Mouse (Mus musculus) testis, adult 2 months (tissue): ENCODE data around the gene Scd3. TPM values are rescaled to one million over a fixed set of nuclear protein-coding genes. Genes with fewer than 3 reads are reported as not detected.
A peak's percentile ranks its signal among the peaks of the same experiment; 100 is the strongest.

Experiments
- H3K27ac ChIP-seq: fragments of 200-500 bp; 2 replicates; pipeline ENCODE4 v1.5.1; 2012; ENCODE audit warnings: low read depth, low read length; ENCODE audit not compliant: control insufficient read depth, insufficient read depth
- H3K27me3 ChIP-seq: fragments of 200-500 bp; 2 replicates; pipeline ENCODE4 v1.6.1; 2012; ENCODE audit warnings: mild to moderate bottlenecking, low read length, moderate library complexity; ENCODE audit not compliant: control insufficient read depth, insufficient read depth
- H3K36me3 ChIP-seq: fragments of 200-500 bp; 2 replicates; pipeline ENCODE4 v1.6.1; 2012; ENCODE audit warnings: mild to moderate bottlenecking, low read length; ENCODE audit not compliant: control insufficient read depth, insufficient read depth
- H3K4me1 ChIP-seq: fragments of 200-500 bp; 2 replicates; pipeline ENCODE4 v1.6.1; 2012; ENCODE audit warnings: low read length; ENCODE audit not compliant: control insufficient read depth, insufficient read depth
- H3K4me3 ChIP-seq: fragments of 200-500 bp; 2 replicates; pipeline ENCODE4 v1.5.1; 2012; ENCODE audit warnings: low read depth, mild to moderate bottlenecking, low read length, moderate library complexity, mixed read lengths; ENCODE audit not compliant: control insufficient read depth
- CTCF ChIP-seq: fragments of 200-500 bp; IDR thresholded peaks from 2 replicates; pipeline ENCODE4 v1.5.1; 2012; ENCODE audit warnings: low read depth, mild to moderate bottlenecking, inconsistent platforms, low read length, moderate library complexity; ENCODE audit not compliant: control insufficient read depth, insufficient read depth, insufficient replicate concordance
- POLR2A ChIP-seq: fragments of 200-500 bp; IDR thresholded peaks from 2 replicates; pipeline ENCODE4 v1.6.1; 2012; ENCODE audit warnings: low read depth, mild to moderate bottlenecking, inconsistent platforms, low read length, moderate library complexity; ENCODE audit not compliant: control insufficient read depth
- polyA plus RNA-seq: library from polyadenylated mRNA; depleted of rRNA; stranded (reverse); fragments of >200 nt; gene quantifications from 2 replicates; pipeline ENCODE4 v1.2.3, GENCODE M21; 2012

The Scd3 gene
- polyA plus RNA-seq, 1 experiment: 7.1 TPM

GRCm38 (mm10) chr19:44260487-44260886 lies 57.4 kb downstream of the Scd3 start:
- Histone ChIP-seq H3K27ac (no peak overlapping the region), H3K4me1 (no peaks in the 10 kb centered on the region), H3K27me3 (no peaks in the 10 kb centered on the region), H3K4me3 (no peak overlapping the region), H3K36me3 (no peaks in the 10 kb centered on the region)
- no peak for TF ChIP-seq POLR2A
- no peak for TF ChIP-seq CTCF

GRCm38 (mm10) chr19:44261774-44262173 lies 58.7 kb downstream of the Scd3 start:
- Histone ChIP-seq H3K27me3 (no peaks in the 10 kb centered on the region), H3K4me3 (no peak overlapping the region), H3K36me3 (no peaks in the 10 kb centered on the region), H3K4me1 (peaks cover 1% of the 10 kb centered on the region; the same call in 1 of the 2 replicates), H3K27ac (no peak overlapping the region)
- TF ChIP-seq POLR2A (no peak), CTCF (no peak)

GRCm38 (mm10) chr19:44263581-44263980 lies 60.5 kb downstream of the Scd3 start:
- Histone ChIP-seq H3K4me3 (no peak overlapping the region), H3K36me3 (no peaks in the 10 kb centered on the region), H3K27me3 (no peaks in the 10 kb centered on the region), H3K27ac (no peak overlapping the region), H3K4me1 (peaks cover 5% of the 10 kb centered on the region)
- TF ChIP-seq POLR2A (no peak), CTCF (no peak)

GRCm38 (mm10) chr19:44264226-44264625 lies 61.2 kb downstream of the Scd3 start:
- Histone ChIP-seq H3K36me3 (no peaks in the 10 kb centered on the region), H3K4me1 (peaks cover 5% of the 10 kb centered on the region), H3K4me3 (no peak overlapping the region), H3K27ac (no peak overlapping the region), H3K27me3 (no peaks in the 10 kb centered on the region)
- TF ChIP-seq POLR2A (no peak), CTCF (no peak)

GRCm38 (mm10) chr19:44265300-44265699 lies 62.2 kb downstream of the Scd3 start:
- TF ChIP-seq CTCF (no peak), POLR2A (no peak)
- H3K36me3 ChIP-seq: no peaks in the 10 kb centered on the region
- H3K27me3 ChIP-seq: no peaks in the 10 kb centered on the region
- peaks cover 5% of the 10 kb centered on the region for H3K4me1 ChIP-seq
- H3K27ac ChIP-seq: no peak overlapping the region
- no peak overlapping the region for H3K4me3 ChIP-seq

GRCm38 (mm10) chr19:44265911-44266337 lies 62.9 kb downstream of the Scd3 start:
- no peak for TF ChIP-seq CTCF
- no peak for TF ChIP-seq POLR2A
- H3K4me1 ChIP-seq: peaks cover 5% of the 10 kb centered on the region
- H3K4me3 ChIP-seq: no peak overlapping the region
- H3K27me3 ChIP-seq: no peaks in the 10 kb centered on the region
- H3K36me3 ChIP-seq: no peaks in the 10 kb centered on the region
- no peak overlapping the region for H3K27ac ChIP-seq

- Histone ChIP-seq H3K36me3 (no peaks in the 10 kb centered on the region), H3K4me1 (peaks cover 5% of the 10 kb centered on the region), H3K4me3 (peak overlapping the region; percentile 57; the same call in 1 of the 2 replicates), H3K27ac (no peak overlapping the region), H3K27me3 (no peaks in the 10 kb centered on the region)
- TF ChIP-seq POLR2A: no peak
- TF ChIP-seq CTCF: no peak
These were observed 63.4 kb downstream of the Scd3 start for GRCm38 (mm10) chr19:44266458-44266823.

GRCm38 (mm10) chr19:44266824-44267498 lies 63.9 kb downstream of the Scd3 start:
- Histone ChIP-seq H3K4me1 (peaks cover 5% of the 10 kb centered on the region), H3K4me3 (peak overlapping the region; percentile 57), H3K27me3 (no peaks in the 10 kb centered on the region), H3K27ac (peak overlapping the region; percentile 15), H3K36me3 (no peaks in the 10 kb centered on the region)
- TF ChIP-seq POLR2A (no peak), CTCF (no peak)
